Mouse (Mus musculus) thymus, postnatal 36 days (tissue): ENCODE measurements around the gene Prr36.
"Not testable (repeated sequence)": the region's sequence is repeated elsewhere in the genome, so short reads cannot be mapped to it uniquely, and the experiment has no call there.

ENCODE experiments used
- DNase-seq, 2 experiments: peaks; one replicate each; pipeline ENCODE4 v3.0.0; 2022; ENCODE audit warnings: mixed read lengths in 2 of 2

Gene Prr36

DNA sequence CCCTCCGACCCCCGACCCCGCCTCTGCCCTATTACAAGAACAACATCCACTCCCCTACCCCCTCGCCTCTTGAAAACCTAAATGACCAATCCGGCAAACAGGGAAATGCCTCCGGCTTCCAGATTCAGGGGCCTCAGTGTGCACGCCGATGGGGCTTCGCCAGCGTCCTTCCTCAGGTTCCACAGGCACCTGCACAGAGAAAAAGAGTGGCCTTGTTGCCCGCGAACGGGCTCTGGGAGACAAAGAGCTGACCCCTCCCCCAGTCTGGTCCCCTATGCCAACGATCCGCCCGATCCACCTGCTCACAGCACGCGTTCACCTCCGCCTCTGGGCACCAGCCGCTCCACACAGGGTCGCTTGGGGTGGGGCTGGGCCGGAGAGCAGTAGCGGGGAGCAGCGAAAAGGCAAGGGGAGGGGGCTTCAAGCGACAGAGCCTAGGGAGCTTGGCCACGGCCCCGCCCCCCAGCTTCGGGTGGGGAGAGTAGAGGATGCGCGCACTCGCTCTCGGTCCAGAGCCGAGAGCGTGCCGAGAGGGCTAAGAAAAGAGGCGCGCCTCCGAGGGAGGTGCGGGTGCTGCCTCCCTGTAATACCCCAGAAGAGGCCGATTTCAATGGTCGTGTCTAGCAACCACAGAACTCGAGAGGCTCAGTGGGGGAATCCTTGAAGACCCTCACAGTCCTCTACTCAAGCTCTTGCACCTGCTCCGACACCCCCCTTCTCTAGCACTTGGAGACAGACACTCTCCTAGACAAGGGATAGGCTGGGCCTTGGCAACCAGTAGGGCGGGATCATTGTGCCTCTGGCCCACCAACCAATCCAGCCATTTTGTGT is at the start of gene Prr36:
Gene Prr36, minus strand, starts transcription at position 669 of the 831 bp plus-strand sequence.
- DNase-seq = peak in 1 of 2 experiments; percentile 30

DNA sequence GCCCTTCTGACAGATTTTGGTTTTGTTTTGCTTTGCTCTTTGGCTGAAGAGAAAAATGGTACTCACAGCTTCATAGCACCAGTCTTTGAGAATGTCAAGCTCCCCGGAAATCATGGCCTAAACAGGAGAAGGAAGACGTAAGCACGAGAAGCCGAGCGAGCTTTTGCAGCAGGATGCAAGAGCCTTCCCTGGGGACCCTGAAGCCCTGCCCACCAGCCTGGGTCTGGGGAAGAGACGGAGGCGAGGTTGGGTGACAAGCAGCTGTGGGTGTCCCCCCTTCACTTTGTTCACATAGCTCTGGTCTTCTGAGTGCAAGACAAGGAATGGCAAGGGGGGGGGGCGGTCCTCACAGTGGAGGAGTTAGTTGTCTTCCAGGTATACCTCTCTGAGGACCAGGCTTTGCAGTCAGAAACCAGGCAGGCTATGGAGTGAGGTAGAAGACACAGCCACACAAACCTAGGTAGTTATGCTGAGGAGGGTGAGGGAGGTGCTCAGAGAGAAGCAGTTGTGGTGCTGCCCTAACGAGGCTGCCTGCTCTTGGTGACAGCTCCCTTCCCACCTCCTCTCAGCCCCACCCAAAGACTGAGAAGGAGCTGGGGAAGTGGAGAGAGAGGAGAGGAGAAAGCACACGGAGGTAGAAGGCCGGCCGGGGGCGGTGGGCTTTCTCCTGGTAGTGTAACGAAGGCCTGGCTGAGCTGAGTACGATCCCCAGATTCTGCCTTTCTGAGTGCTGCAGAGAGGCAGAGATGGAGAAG is 48.1 kb upstream of the Prr36 start:
- DNase-seq = no peak

- DNase-seq = no peak
Observed at GRCm38 (mm10) chr8:4263105-4263791, 46.0 kb upstream of the Prr36 start.

DNA sequence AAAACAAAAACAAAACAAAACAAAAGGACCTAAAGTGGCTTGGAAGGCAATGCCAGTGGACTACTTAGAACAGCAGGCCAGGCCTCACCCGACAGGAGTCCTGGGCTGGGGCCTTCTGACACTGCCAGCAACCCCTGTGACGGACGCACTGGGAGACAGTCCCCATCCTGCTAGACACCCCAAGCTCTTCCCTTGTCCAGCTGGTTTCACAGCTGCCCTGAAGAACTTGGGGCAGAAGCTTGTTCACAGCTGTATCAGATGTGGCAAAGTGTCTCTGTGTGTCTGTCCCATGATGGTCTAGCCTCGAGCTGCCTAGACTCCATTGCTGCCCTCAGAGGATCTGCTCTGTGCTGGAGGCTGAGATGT is 42.5 kb upstream of the Prr36 start:
- no peak for DNase-seq

GRCm38 (mm10) chr8:4259125-4259804 is 42.0 kb upstream of the Prr36 start, which contains the start of gene Ctxn1:
Ctxn1 (minus strand) TSS chr8:4259274.
- peak; percentile 97 to 98 for DNase-seq

DNA sequence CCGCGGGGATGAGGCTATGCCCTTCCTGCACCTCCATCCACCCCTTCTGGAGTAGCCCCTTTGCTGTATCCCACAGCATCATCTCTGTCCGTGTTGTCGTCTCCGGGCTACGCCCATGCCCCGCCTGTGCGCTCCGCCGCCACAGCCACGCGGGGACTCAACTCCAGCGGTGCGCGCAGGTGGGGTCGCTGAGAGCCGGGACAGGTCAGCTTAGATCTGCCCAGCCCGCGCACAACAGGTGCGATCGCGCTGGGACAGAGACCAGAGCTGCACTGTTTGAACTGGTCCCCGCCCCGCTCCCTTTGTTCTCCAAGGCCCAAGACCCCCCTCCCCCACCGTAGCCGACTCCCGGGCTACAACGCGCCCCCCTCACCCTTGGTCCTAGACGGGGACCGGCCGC is 41.4 kb upstream of the Prr36 start:
- DNase-seq = peak in 1 of 2 experiments; percentile 48

- peak; percentile 83 for DNase-seq
Observed at GRCm38 (mm10) chr8:4258233-4258632, 41.0 kb upstream of the Prr36 start.

GRCm38 (mm10) chr8:4257350-4257749 is 40.1 kb upstream of the Prr36 start:
- no peak for DNase-seq

DNA sequence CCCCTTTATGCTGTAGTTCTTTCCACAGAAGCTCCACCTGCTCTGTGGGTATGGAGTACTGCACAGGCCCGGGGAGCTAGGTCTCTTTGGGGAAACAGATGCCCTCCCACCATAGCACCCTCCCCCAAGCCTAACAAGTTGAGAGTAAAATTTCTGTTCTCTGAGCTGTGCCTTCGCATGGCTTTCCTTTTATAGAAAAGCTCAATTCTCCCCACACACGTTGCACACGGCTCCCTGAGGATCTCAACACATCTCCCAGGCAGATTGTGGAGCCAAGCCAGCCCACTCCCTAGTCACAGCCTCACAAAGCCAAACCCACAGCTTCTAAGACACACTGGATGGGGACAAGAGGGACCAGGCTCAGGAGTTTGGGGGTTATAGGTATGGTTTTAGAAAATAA is 39.7 kb upstream of the Prr36 start:
- no peak for DNase-seq

DNA sequence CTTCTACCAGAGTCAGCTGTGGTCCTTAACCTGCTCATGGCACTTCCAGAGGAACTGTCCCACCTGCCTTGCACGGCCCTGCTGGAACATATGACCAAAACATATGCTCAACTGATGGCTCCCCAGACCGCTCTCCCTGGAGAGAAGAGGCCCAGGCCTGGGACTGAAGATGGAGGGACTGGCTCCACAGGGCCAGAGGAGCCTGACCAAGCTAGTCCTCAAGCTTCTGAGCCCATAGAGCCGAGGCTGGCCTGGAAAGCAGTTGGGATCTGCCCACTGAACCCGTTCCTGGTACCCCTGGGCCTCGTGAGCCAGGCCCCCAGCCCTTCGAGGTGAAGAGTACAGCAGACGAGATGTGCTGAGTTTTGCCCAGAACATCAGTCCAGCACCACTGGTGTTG is 38.2 kb upstream of the Prr36 start:
- not testable (repeated sequence) for DNase-seq

GRCm38 (mm10) chr8:4254001-4254400 is 36.7 kb upstream of the Prr36 start:
- DNase-seq = no peak

DNA sequence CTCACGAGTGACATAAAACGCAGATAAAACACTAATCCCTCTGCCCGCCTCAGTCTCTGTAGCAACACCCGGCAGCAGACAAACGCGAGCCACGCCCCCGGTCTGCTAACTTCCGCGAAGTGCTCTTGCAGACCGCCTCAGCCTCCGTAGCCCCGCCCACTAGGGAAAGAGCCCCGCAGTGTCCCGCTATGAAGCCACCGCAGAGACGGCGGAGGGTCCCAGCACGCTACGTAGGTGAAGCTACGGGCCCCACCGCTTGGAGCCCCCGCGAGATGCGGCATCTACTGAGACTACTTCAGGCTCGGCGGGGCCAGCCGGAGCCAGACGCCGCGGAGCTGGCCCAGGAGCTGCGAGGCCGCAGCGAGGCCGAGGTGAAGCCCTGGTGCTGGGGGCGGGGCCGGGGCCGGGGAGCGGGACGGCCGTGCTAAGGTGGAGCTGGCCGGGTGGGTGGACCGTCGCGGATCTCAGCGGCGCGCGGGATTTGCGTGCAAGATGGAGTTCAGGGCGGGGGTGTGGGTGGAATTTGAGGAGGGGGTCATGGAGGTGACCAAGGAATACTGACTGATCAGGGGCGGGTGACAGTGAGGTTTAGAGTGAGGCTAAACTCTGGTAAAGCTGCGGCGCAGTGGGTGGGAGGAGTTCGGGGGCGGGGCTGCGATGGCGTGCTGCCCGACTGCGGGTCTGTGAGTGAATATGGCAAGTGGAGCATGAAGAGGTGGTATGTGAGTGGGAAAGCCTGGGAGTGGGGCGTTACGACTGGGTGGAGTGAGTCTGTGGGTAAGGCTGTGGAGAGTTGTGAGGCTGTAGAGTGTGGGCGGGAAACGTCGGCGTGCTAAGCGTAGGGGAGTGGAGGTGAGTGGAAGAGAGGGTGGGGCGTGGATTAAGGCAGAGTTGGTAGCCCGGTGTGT is 35.9 kb upstream of the Prr36 start, which contains the start of gene Snapc2:
Gene Snapc2, plus strand, starts transcription at position 147 of the 908 bp plus-strand sequence.
- DNase-seq = peak; percentile 95

- no peak for DNase-seq
Observed at GRCm38 (mm10) chr8:4252116-4252760, 35.0 kb upstream of the Prr36 start.

DNA sequence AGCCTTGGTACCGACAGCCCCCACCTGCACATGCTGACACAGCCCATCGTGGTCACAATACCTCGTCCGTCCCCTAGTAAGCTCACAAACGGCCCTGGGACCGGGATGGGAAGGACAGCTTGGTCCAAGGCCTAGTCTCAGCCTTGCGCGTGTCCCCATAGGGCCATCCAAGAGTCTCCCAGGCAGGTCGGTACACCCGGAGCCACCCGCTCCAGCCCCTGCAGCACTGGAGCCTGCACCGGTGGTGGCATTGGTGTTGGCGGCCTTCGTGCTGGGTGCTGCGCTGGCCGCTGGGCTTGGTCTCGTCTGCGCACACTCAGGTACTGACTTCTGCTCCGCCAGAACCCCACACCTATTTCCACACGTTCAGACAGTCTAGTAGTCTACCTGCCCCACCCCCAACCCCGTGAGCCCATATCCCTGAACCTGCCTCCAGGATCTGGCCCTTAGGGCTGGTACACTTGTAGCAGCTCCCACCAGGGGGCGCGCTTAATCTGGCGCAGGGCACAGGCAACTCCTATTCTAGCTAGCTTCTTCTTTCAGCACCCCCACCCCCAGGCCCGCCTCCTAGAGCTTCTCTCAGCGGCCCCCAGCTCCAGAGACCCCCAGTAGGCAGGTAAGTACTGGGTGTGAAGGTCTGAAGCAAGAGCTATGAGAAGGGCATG is 33.2 kb upstream of the Prr36 start:
- DNase-seq = peak; percentile 80

GRCm38 (mm10) chr8:4249213-4249612 is 32.0 kb upstream of the Prr36 start:
- DNase-seq = peak in 1 of 2 experiments; percentile 6

DNA sequence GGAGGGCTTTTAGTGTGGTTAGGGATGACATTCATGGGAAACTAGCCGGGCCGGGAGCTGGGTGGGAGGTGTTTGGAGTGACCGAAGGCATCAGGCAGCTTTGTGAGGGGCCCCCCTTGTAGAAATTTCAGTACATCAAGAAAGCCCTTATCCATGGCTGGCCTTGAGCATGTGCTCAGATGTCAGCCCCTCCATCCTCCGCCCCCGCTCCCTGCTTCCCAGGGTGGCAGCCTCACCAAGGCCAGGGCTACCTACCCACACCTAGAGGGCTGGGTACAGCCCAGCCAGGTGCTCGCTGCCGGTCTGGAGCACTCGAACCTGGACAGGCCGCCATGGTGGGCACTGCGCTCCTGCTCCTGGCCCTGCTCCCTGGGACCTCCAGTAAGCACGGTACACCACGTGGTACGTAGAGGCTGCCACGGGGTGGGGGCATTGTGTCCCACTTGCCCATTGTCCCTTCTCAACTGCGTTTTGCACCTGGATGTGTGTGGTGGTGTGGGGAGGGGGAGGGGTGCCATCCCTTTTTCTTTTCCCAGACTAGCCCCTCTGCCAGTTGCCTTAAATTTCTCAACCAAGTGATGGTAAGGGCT is 30.8 kb upstream of the Prr36 start, which contains the start of gene Tgfbr3l:
Gene Tgfbr3l, plus strand, starts transcription at position 264 of the 590 bp plus-strand sequence.
- peak in 1 of 2 experiments; percentile 14 for DNase-seq

DNA sequence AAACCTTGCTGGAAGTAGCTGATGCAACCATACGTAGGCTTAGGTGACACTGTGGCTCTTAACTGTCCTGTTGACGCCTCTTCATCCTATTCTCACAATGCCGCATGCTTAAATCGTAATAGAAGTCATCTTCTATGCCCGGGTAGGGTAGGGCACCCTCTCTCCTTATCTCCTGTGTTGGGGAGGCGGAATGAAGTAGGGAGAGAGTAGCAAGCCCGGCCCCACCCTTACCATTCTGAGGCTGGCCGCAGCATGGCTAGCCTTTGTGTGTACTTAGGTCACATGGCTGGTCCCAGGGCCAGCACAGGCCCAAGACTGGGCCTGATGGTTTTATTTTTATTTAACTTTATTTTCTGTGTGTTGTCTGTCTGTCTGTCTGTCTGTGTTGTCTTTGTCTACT is 30.0 kb upstream of the Prr36 start:
- DNase-seq = no peak

DNA sequence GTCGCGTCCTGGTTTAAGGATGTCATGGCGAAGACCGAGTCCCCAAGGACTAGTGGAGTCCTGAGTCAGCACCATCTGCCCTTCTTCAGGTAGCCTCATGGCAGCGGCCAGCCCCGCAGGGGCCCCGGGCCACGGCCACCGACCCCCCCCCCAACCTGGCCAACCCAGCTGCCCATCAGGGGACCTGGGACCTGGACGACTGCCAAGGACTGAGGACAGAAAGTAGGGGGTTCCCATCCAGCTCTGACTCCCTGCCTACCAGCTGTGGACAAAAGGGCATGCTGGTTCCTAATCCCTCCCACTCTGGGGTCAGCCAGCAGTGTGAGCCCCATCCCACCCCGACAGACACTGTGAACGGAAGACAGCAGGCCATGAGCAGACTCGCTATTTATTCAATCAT is 28.5 kb upstream of the Prr36 start:
- DNase-seq = peak in 1 of 2 experiments; percentile 7

- peak in 1 of 2 experiments; percentile 3 for DNase-seq
Observed at GRCm38 (mm10) chr8:4245061-4245460, 27.8 kb upstream of the Prr36 start.
